Mouse (Mus musculus): ENCODE measurements at regions not wholly inside any gene's neighbourhood (a gene's known extent, or its start where the extent isn't known, plus 50 kb on each side); places are given as distances from the start of the nearest gene placed in this dataset.
A peak's percentile ranks its signal among the peaks of the same experiment; 100 is the strongest.

DNA sequence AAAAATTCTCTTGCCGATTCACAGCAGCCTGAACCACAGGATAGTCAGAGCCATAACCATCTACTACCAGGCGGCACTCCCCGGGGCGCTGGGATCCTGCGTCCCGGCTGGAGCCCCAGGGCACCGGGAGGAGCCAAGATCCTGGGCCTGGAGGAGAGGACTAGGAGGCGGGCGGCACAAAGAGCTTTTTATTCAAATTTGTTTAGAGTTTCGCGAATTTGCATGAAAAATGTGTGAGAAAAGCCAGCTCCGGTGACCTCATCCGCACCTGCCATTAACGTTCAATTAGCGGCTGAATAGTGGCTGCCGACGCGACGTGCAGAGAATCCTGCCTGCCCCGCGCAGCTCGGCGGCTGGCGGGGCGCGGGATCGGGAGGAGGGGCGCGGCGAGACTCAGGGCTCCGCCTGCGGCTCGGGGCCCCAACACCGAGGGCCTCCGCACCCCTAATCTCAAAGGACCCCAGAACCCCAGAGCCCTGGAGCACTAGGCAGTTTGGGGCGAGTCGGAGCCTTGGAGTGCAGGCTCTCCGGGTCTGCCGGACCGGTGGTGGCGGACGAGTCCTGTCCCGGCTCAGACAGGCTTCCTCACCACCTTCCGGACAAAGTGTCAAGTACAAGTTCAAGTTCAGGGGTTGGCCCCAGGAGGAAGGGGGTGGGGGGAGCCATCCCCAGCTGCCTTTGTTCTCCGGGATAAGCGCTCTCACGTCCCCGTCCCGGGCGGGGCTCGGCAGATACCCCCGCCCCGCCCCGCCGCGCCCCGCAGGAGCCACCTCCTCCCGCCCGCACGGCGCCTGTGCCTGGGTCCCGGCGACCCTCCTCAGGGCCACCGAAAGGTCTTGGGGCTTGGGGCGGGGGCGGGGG lies 69.3 kb upstream of the Polg start:
- H3K4me3 ChIP-seq (ENCODE audit: control insufficient read depth, insufficient read depth, low read length): peak overlapping the region; percentile 6; the same call in 1 of the 2 replicates
- H3K4me1 ChIP-seq (replicated peaks; ENCODE audit: control insufficient read depth, insufficient read depth, low read length): peaks cover 4% of the 10 kb centered on the region; the same call in 1 of the 2 replicates
- peak; percentile 44 for DNase-seq
- no peak overlapping the region for H3K27ac ChIP-seq (ENCODE audit: control insufficient read depth, insufficient read depth, low read length)
- no peaks in the 10 kb centered on the region for H3K36me3 ChIP-seq (ENCODE audit: control insufficient read depth, insufficient read depth, low read length)
- H3K27me3 ChIP-seq (ENCODE audit: control insufficient read depth, insufficient read depth, low read length): peaks cover 25% of the 10 kb centered on the region
- TF ChIP-seq POLR2A (IDR thresholded peaks at IDR 0.05; ENCODE audit: control insufficient read depth, extremely low read depth, insufficient read depth, low read length, poor library complexity): no peak
- TF ChIP-seq CTCF (IDR thresholded peaks at IDR 0.05; ENCODE audit: borderline replicate concordance, control insufficient read depth, extremely low read depth, insufficient read depth, low read length, poor library complexity): no peak
- WGBS: 3% methylated on average over 65 of the region's 66 CpGs

GRCm38 (mm10) chr7:79534819-79535218 lies 68.7 kb upstream of the Polg start:
- Histone ChIP-seq H3K4me1 (replicated peaks; ENCODE audit: control insufficient read depth, insufficient read depth, low read length) (peaks cover 4% of the 10 kb centered on the region; the same call in 1 of the 2 replicates), H3K27ac (ENCODE audit: control insufficient read depth, insufficient read depth, low read length) (no peak overlapping the region), H3K36me3 (ENCODE audit: control insufficient read depth, insufficient read depth, low read length) (no peaks in the 10 kb centered on the region), H3K27me3 (ENCODE audit: control insufficient read depth, insufficient read depth, low read length) (peaks cover 22% of the 10 kb centered on the region), H3K4me3 (ENCODE audit: control insufficient read depth, insufficient read depth, low read length) (no peak overlapping the region)
- WGBS: 39% methylated on average over 7 of the region's 7 CpGs
- no peak for TF ChIP-seq POLR2A (IDR thresholded peaks at IDR 0.05; ENCODE audit: control insufficient read depth, extremely low read depth, insufficient read depth, low read length, poor library complexity)
- no peak for TF ChIP-seq CTCF (IDR thresholded peaks at IDR 0.05; ENCODE audit: borderline replicate concordance, control insufficient read depth, extremely low read depth, insufficient read depth, low read length, poor library complexity)
- no peak for DNase-seq

DNA sequence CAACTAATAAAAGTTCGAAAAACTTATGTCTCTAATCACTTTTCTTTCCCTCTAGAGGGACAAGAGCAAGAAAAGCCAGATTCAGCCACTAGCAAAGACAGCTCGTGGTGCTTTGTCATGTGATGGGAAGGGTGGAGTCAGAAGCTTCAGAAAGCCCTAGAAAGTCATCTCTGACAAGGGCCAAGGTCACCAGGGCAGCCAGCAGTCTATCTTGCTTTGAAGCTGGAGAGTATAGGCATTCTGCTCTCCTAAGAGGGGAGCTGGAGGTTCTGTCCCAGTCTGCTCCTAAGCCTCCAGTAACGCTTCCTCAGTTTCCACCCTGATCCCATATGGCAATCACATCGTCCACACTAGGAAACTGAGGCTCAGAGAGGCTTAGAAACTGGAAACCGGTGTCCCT lies 68.2 kb upstream of the Polg start:
- Histone ChIP-seq H3K4me1 (replicated peaks; ENCODE audit: control insufficient read depth, insufficient read depth, low read length) (peaks cover 4% of the 10 kb centered on the region; the same call in 1 of the 2 replicates), H3K36me3 (ENCODE audit: control insufficient read depth, insufficient read depth, low read length) (no peaks in the 10 kb centered on the region), H3K27ac (ENCODE audit: control insufficient read depth, insufficient read depth, low read length) (no peak overlapping the region), H3K4me3 (ENCODE audit: control insufficient read depth, insufficient read depth, low read length) (no peak overlapping the region), H3K27me3 (ENCODE audit: control insufficient read depth, insufficient read depth, low read length) (peaks cover 21% of the 10 kb centered on the region)
- TF ChIP-seq CTCF (IDR thresholded peaks at IDR 0.05; ENCODE audit: borderline replicate concordance, control insufficient read depth, extremely low read depth, insufficient read depth, low read length, poor library complexity) (no peak), POLR2A (IDR thresholded peaks at IDR 0.05; ENCODE audit: control insufficient read depth, extremely low read depth, insufficient read depth, low read length, poor library complexity) (no peak)
- WGBS: 13% methylated on average over 5 of the region's 5 CpGs
- no peak for DNase-seq

GRCm38 (mm10) chr7:79532626-79533140 lies 66.5 kb upstream of the Polg start:
- no peak for DNase-seq
- no peak for TF ChIP-seq CTCF (IDR thresholded peaks at IDR 0.05; ENCODE audit: borderline replicate concordance, control insufficient read depth, extremely low read depth, insufficient read depth, low read length, poor library complexity)
- no peak for TF ChIP-seq POLR2A (IDR thresholded peaks at IDR 0.05; ENCODE audit: control insufficient read depth, extremely low read depth, insufficient read depth, low read length, poor library complexity)
- no peak overlapping the region for H3K27ac ChIP-seq (ENCODE audit: control insufficient read depth, insufficient read depth, low read length)
- no peak overlapping the region for H3K4me3 ChIP-seq (ENCODE audit: control insufficient read depth, insufficient read depth, low read length)
- peaks cover 4% of the 10 kb centered on the region; the same call in 1 of the 2 replicates for H3K4me1 ChIP-seq (replicated peaks; ENCODE audit: control insufficient read depth, insufficient read depth, low read length)
- no peaks in the 10 kb centered on the region for H3K36me3 ChIP-seq (ENCODE audit: control insufficient read depth, insufficient read depth, low read length)
- 72% methylated on average over 5 of the region's 5 CpGs for WGBS
- peaks cover 21% of the 10 kb centered on the region for H3K27me3 ChIP-seq (ENCODE audit: control insufficient read depth, insufficient read depth, low read length)

DNA sequence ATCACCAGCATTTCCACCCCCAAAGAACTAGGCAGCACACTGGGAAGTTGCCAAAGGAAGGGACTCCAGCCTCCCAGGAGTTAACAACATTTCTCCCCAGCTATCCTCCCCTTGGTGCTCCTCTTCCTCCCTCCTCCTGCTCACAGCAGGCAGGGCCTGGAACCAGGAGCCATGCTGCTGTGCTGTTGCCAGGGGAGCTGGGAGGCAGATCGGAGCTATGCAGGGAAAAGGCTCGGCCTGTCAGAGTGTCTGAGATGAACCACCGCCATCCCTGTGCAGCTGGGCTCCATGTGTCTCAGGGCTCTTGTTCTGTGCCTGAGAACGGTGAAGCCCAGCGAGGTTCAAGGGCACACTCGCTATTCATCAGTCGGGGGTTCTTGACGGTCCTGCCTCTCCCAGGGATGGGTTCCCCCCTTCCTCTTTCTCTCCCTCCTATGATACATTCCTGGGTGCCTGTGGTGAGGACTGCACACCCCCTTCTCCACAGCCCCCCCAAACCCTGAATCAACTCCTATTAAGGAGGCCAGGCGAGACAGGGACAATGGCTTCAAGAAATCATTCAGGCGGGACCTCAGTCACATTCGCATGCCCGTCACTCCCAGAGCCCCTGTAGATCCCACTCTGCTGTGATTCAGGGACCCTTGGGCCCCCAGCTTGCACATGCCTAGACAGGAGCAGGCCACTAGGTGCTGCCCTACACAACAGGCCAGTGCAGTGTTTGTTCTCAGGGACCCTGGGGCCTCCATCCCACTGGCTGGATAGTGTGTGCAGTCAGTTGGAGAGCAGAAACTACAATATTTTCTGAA lies 65.6 kb upstream of the Polg start:
- peaks cover 16% of the 10 kb centered on the region for H3K27me3 ChIP-seq (ENCODE audit: control insufficient read depth, insufficient read depth, low read length)
- TF ChIP-seq CTCF (IDR thresholded peaks at IDR 0.05; ENCODE audit: borderline replicate concordance, control insufficient read depth, extremely low read depth, insufficient read depth, low read length, poor library complexity): no peak
- TF ChIP-seq POLR2A (IDR thresholded peaks at IDR 0.05; ENCODE audit: control insufficient read depth, extremely low read depth, insufficient read depth, low read length, poor library complexity): no peak

GRCm38 (mm10) chr7:79531142-79531541 lies 65.0 kb upstream of the Polg start:
- whole genome bisulfite sequencing: 22% methylated on average over 5 of the region's 5 CpGs
- H3K4me3 ChIP-seq (ENCODE audit: control insufficient read depth, insufficient read depth, low read length): no peak overlapping the region
- no peaks in the 10 kb centered on the region for H3K36me3 ChIP-seq (ENCODE audit: control insufficient read depth, insufficient read depth, low read length)
- no peak for DNase-seq
- H3K4me1 ChIP-seq (replicated peaks; ENCODE audit: control insufficient read depth, insufficient read depth, low read length): peaks cover 4% of the 10 kb centered on the region; the same call in 1 of the 2 replicates
- TF ChIP-seq POLR2A (IDR thresholded peaks at IDR 0.05; ENCODE audit: control insufficient read depth, extremely low read depth, insufficient read depth, low read length, poor library complexity): no peak
- no peak for TF ChIP-seq CTCF (IDR thresholded peaks at IDR 0.05; ENCODE audit: borderline replicate concordance, control insufficient read depth, extremely low read depth, insufficient read depth, low read length, poor library complexity)
- peaks cover 10% of the 10 kb centered on the region for H3K27me3 ChIP-seq (ENCODE audit: control insufficient read depth, insufficient read depth, low read length)
- no peak overlapping the region for H3K27ac ChIP-seq (ENCODE audit: control insufficient read depth, insufficient read depth, low read length)

More for the DNA sequence above, 65.6 kb upstream of the Polg start:
- H3K27ac ChIP-seq (ENCODE audit: control insufficient read depth, insufficient read depth, low read length): no peak overlapping the region
- H3K36me3 ChIP-seq (ENCODE audit: control insufficient read depth, insufficient read depth, low read length): no peaks in the 10 kb centered on the region
- H3K4me1 ChIP-seq (replicated peaks; ENCODE audit: control insufficient read depth, insufficient read depth, low read length): peaks cover 4% of the 10 kb centered on the region; the same call in 1 of the 2 replicates
- no peak overlapping the region for H3K4me3 ChIP-seq (ENCODE audit: control insufficient read depth, insufficient read depth, low read length)
- no peak for DNase-seq
- 35% methylated on average over 12 of the region's 12 CpGs for WGBS

Data from thymus, adult 2 months (tissue).